Mouse (Mus musculus) C2C12 (cell line): ENCODE results near the gene Ift43.

ENCODE experiments used
- CEBPB ChIP-seq: IDR thresholded peaks from one replicate; pipeline ENCODE4 v1.6.1; 2011; ENCODE audit warnings: low read depth, mild to moderate bottlenecking, control low read depth, moderate library complexity
- CTCF ChIP-seq: IDR thresholded peaks from one replicate; pipeline ENCODE4 v1.5.1; 2011; ENCODE audit not compliant: control insufficient read depth, insufficient read depth, insufficient read length
- FOSL1 ChIP-seq: IDR thresholded peaks from one replicate; pipeline ENCODE4 v1.8.0; 2011; ENCODE audit warnings: mild to moderate bottlenecking, low read length; ENCODE audit not compliant: poor library complexity, insufficient read depth, severe bottlenecking
- MAX ChIP-seq: IDR thresholded peaks from one replicate; pipeline ENCODE4 v1.6.1; 2011; ENCODE audit warnings: mild to moderate bottlenecking, control low read depth
- MYOD1 ChIP-seq: IDR thresholded peaks from one replicate; pipeline ENCODE4 v1.6.1; 2011; ENCODE audit warnings: low read depth; ENCODE audit not compliant: control insufficient read depth, insufficient read length
- USF1 ChIP-seq: IDR thresholded peaks from one replicate; pipeline ENCODE4 v1.6.1; 2011; ENCODE audit warnings: low read depth, mild to moderate bottlenecking, control low read depth, moderate library complexity

- TF ChIP-seq CTCF (no peak), USF1 (no peak), MAX (no peak), FOSL1 (no peak), MYOD1 (no peak), CEBPB (no peak)
Observed at GRCm38 (mm10) chr12:86046776-86047175, 35.6 kb upstream of the Ift43 start.
